ENCODE assay signal across 29 mouse cellular contexts in genomic region chr19:12800621-12801020, GRCm38 (mm10). TPM values are rescaled to one million over a fixed set of nuclear protein-coding genes. Genes with fewer than 3 reads are reported as not detected.
DNase-seq lines count a peak whose midpoint lies in the region; ATAC-seq and TF ChIP-seq lines count a peak whose summit lies in the region.
"Had no signal": no experiment of that assay in that cellular context is flagged by ENCODE, and none has a peak within 500 bp of the region (broad histone marks: within the 10 kb centered on the region; RNA-seq: fewer than 3 reads in every experiment).

No protein-coding gene starts in this region.

- no peak for TF ChIP-seq POLR2A in spleen, adult 2 months (IDR thresholded peaks at IDR 0.05; ENCODE audit: low read depth, low read length)

- peak overlapping the region; percentile 53 for H3K27ac ChIP-seq in spleen, adult 2 months (ENCODE audit: insufficient read depth, low read length)
- peak overlapping the region; percentile 98 for H3K27ac ChIP-seq in macrophage
- H3K27ac ChIP-seq: embryonic facial prominence, embryonic 15.5 days; forebrain, embryonic 10.5 days; heart, embryonic 10.5 days; hindbrain, embryonic 12.5 days had no signal

- no peaks in the 10 kb centered on the region for H3K27me3 ChIP-seq in spleen, adult 2 months (ENCODE audit: control insufficient read depth, insufficient read depth, low read length)
- H3K27me3 ChIP-seq: embryonic facial prominence, embryonic 15.5 days; hindbrain, embryonic 12.5 days had no signal

- H3K4me3 ChIP-seq in spleen, adult 2 months (ENCODE audit: extremely low read depth, insufficient read depth, insufficient read length), result peak overlapping the region; percentile 10; the same call in 1 of the 2 replicates
- peak overlapping the region; percentile 87 for H3K4me3 ChIP-seq in macrophage (ENCODE audit: inconsistent target)
- H3K4me3 ChIP-seq: embryonic facial prominence, embryonic 15.5 days; erythroblast, embryonic 14.5 days; forebrain, embryonic 10.5 days; heart, embryonic 10.5 days; hindbrain, embryonic 12.5 days had no signal

- peaks cover 3% of the 10 kb centered on the region for H3K36me3 ChIP-seq in spleen, adult 2 months (ENCODE audit: control insufficient read depth, insufficient read depth, low read length)
- peaks cover 5% of the 10 kb centered on the region for H3K36me3 ChIP-seq in macrophage (ENCODE audit: inconsistent target)
- H3K36me3 ChIP-seq: embryonic facial prominence, embryonic 15.5 days; forebrain, embryonic 10.5 days; G1E; heart, embryonic 10.5 days; hindbrain, embryonic 12.5 days had no signal

- no peak for ATAC-seq in CD4-positive, CD25-positive, alpha-beta regulatory T cell, adult 4 months
- ATAC-seq: forebrain, embryonic 14.5 days; hindbrain, embryonic 16.5 days had no signal

- no peak for TF ChIP-seq CTCF in spleen, adult 2 months (IDR thresholded peaks at IDR 0.05; ENCODE audit: extremely low read depth, insufficient read depth, insufficient read length, insufficient replicate concordance)

- DNase-seq in CD4-positive, CD25-positive, alpha-beta regulatory T cell, adult 2 months (ENCODE audit: low read depth, low spot score), result peak; percentile 28
- no peak for DNase-seq in spleen, adult 2 months (ENCODE audit: low read depth in 1 of 2, low spot score in 2 of 2)
- DNase-seq in spleen, postnatal 10 days (ENCODE audit: low spot score in 2 of 2), result no peak
- no peak for DNase-seq in retina, postnatal 1 day
- no peak for DNase-seq in thymus, postnatal 4 days
- DNase-seq: adrenal gland, postnatal 10 days; cerebellum, adult 8-10 months; cerebellum, postnatal 14 days; embryo, embryonic 11 days; gastrocnemius, postnatal 10 days; heart, postnatal 10 days; heart, postnatal 4 days had no signal

- H3K4me1 ChIP-seq in spleen, adult 2 months (ENCODE audit: control insufficient read depth, insufficient read depth, insufficient read length), result peaks cover under 1% of the 10 kb centered on the region; the same call in 1 of the 2 replicates
- H3K4me1 ChIP-seq: embryonic facial prominence, embryonic 15.5 days; heart, embryonic 10.5 days; hindbrain, embryonic 12.5 days had no signal

- 57% methylated on average over 2 of the region's 2 CpGs for WGBS in spleen, adult 2 months
- WGBS in macrophage (ENCODE audit: missing documents), result 66% methylated on average over 2 of the region's 2 CpGs

- H3K79me2 ChIP-seq in macrophage (ENCODE audit: inconsistent target), result peaks cover 80% of the 10 kb centered on the region

RNA-seq across cellular contexts. Expression of gene Lpxn, which starts 4.6 kb away (rescaled TPM):
- 100 to 1,000 TPM; 220 to 255 TPM for polyA plus RNA-seq in CD4-positive, CD25-positive, alpha-beta regulatory T cell, adult 4 months (2017; shearing (Covaris generic))
- 25.1 and 29.6 TPM in 2 replicates for polyA plus RNA-seq in spleen, adult 2 months (2012; rRNA removed)
- total RNA-seq in macrophage (2018; cell fraction: chromatin; rRNA removed), result 100 to 1,000 TPM in 3 of 26 experiments, 10 to 100 TPM in 23; 15.7 to 110 (median 77.8) TPM
- total RNA-seq in macrophage (2018; cell fraction: cytosol; rRNA removed), result 100 to 1,000 TPM in 20 of 26 experiments, 10 to 100 TPM in 6; 70.1 to 159 (median 117) TPM
- 100 to 1,000 TPM in 9 of 26 experiments, 10 to 100 TPM in 17; 36.5 to 139 (median 79.4) TPM for total RNA-seq in macrophage (2018; cell fraction: nucleus; rRNA removed)
- polyA plus RNA-seq in macrophage (2018), result 84.8 to 185 TPM (median 109 TPM) in 3 replicates

RNA-seq across cellular contexts. Expression of gene Zfp91, which starts 4.7 kb away (rescaled TPM):
- polyA plus RNA-seq in CD4-positive, CD25-positive, alpha-beta regulatory T cell, adult 4 months (2017; shearing (Covaris generic)), result 10 to 100 TPM; 21.2 to 22.9 TPM
- 7.2 and 7.5 TPM in 2 replicates for polyA plus RNA-seq in spleen, adult 2 months (2012; rRNA removed)
- 100 to 1,000 TPM in 3 of 26 experiments, 10 to 100 TPM in 23; 36.6 to 109 (median 66.1) TPM for total RNA-seq in macrophage (2018; cell fraction: chromatin; rRNA removed)
- total RNA-seq in macrophage (2018; cell fraction: cytosol; rRNA removed), result 10 to 100 TPM; 43.8 to 80.1 (median 68.6) TPM
- 100 to 1,000 TPM in 3 of 26 experiments, 10 to 100 TPM in 23; 39.4 to 128 (median 62.4) TPM for total RNA-seq in macrophage (2018; cell fraction: nucleus; rRNA removed)
- 50.8 to 76.2 TPM (median 59.4 TPM) in 3 replicates for polyA plus RNA-seq in macrophage (2018)

RNA-seq across cellular contexts. Expression of gene Cntf, which starts 35.2 kb away (rescaled TPM):
- 1 to 10 TPM; 2.9 to 3.4 TPM for polyA plus RNA-seq in CD4-positive, CD25-positive, alpha-beta regulatory T cell, adult 4 months (2017; shearing (Covaris generic))
- polyA plus RNA-seq in spleen, adult 2 months (2012; rRNA removed), result 0.40 and 0.82 TPM in 2 replicates
- total RNA-seq in macrophage (2018; cell fraction: chromatin; rRNA removed), result 10 to 100 TPM in 1 of 26 experiments, 1 to 10 TPM in 25; 1.2 to 10.7 (median 3.9) TPM
- total RNA-seq in macrophage (2018; cell fraction: cytosol; rRNA removed), result 1 to 10 TPM in 2 of 26 experiments, under 1 TPM in 24; 0.17 to 1.6 (median 0.43) TPM
- total RNA-seq in macrophage (2018; cell fraction: nucleus; rRNA removed), result 10 to 100 TPM in 2 of 26 experiments, 1 to 10 TPM in 24; 1.3 to 12.8 (median 2.9) TPM
- 0.42 to 0.85 TPM (median 0.52 TPM) in 3 replicates for polyA plus RNA-seq in macrophage (2018)
- polyA plus RNA-seq: intestine, embryonic 14.5 days had no signal

RNA-seq across cellular contexts. Expression of gene Gm5244, which starts 45.9 kb away (rescaled TPM):
- 1 to 10 TPM in 1 of 2 experiments, not detected in 1; 1.0 TPM for polyA plus RNA-seq in CD4-positive, CD25-positive, alpha-beta regulatory T cell, adult 4 months (2017; shearing (Covaris generic))
- 0.18 TPM in 1 of 2 replicates, not detected in the other for polyA plus RNA-seq in spleen, adult 2 months (2012; rRNA removed)
- total RNA-seq in macrophage (2018; cell fraction: chromatin; rRNA removed), result 10 to 100 TPM in 8 of 26 experiments, 1 to 10 TPM in 16, not detected in 2; 1.3 to 19.9 (median 8.2) TPM
- under 1 TPM in 5 of 26 experiments, not detected in 21; 0.29 to 0.88 (median 0.36) TPM for total RNA-seq in macrophage (2018; cell fraction: cytosol; rRNA removed)
- 1 to 10 TPM in 17 of 26 experiments, under 1 TPM in 2, not detected in 7; 0.92 to 5.0 (median 2.5) TPM for total RNA-seq in macrophage (2018; cell fraction: nucleus; rRNA removed)
- polyA plus RNA-seq in macrophage (2018), result not detected in 3 replicates
- total RNA-seq: adrenal gland, postnatal 10 days; adrenal gland, postnatal 4 days; common myeloid progenitor, adult 5-6 weeks; G1E; gastrocnemius, postnatal 10 days; gastrocnemius, postnatal 4 days; heart, adult 18-20 months; heart, postnatal 10 days; heart, postnatal 4 days had no signal
- polyA plus RNA-seq: embryonic facial prominence, embryonic 11.5 days; embryonic facial prominence, embryonic 15.5 days; erythroblast, embryonic 14.5 days; forebrain, embryonic 10.5 days; forebrain, embryonic 14.5 days; G1E; heart, embryonic 10.5 days; heart, embryonic 14.5 days; hindbrain, embryonic 12.5 days; hindbrain, embryonic 16.5 days; intestine, embryonic 14.5 days had no signal

RNA-seq across cellular contexts. Expression of gene Olfr1444, which starts 56.5 kb away (rescaled TPM):
- polyA plus RNA-seq in CD4-positive, CD25-positive, alpha-beta regulatory T cell, adult 4 months (2017; shearing (Covaris generic)), result under 1 TPM; 0.33 to 0.44 TPM
- 0.16 and 0.20 TPM in 2 replicates for polyA plus RNA-seq in spleen, adult 2 months (2012; rRNA removed)
- total RNA-seq in macrophage (2018; cell fraction: chromatin; rRNA removed), result 1 to 10 TPM in 24 of 26 experiments, under 1 TPM in 2; 0.46 to 5.2 (median 3.3) TPM
- total RNA-seq in macrophage (2018; cell fraction: cytosol; rRNA removed), result under 1 TPM in 25 of 26 experiments, not detected in 1; 0.05 to 0.55 (median 0.26) TPM
- 1 to 10 TPM in 23 of 26 experiments, under 1 TPM in 3; 0.52 to 5.1 (median 2.5) TPM for total RNA-seq in macrophage (2018; cell fraction: nucleus; rRNA removed)
- polyA plus RNA-seq in macrophage (2018), result 0.14 to 0.44 TPM (median 0.25 TPM) in 3 replicates
- total RNA-seq: adrenal gland, postnatal 10 days; adrenal gland, postnatal 4 days; common myeloid progenitor, adult 5-6 weeks; gastrocnemius, postnatal 10 days; gastrocnemius, postnatal 4 days; heart, adult 18-20 months; heart, postnatal 10 days; heart, postnatal 4 days had no signal
- polyA plus RNA-seq: embryonic facial prominence, embryonic 11.5 days; embryonic facial prominence, embryonic 15.5 days; erythroblast, embryonic 14.5 days; forebrain, embryonic 10.5 days; forebrain, embryonic 14.5 days; G1E; heart, embryonic 10.5 days; heart, embryonic 14.5 days; hindbrain, embryonic 12.5 days; hindbrain, embryonic 16.5 days; intestine, embryonic 14.5 days had no signal
